Mouse (Mus musculus): ENCODE data around the gene Sf3b3.

Gene Sf3b3

GRCm38 (mm10) chr8:110775721-110776120 lies 70.9 kb downstream of the Sf3b3 start:
- DNase-seq (ENCODE audit: low spot score) = no peak

- DNase-seq (ENCODE audit: low spot score) = no peak
Measured at GRCm38 (mm10) chr8:110775316-110775715, 71.3 kb downstream of the Sf3b3 start.

- DNase-seq (ENCODE audit: low spot score) = no peak
Measured at GRCm38 (mm10) chr8:110774725-110775124, 71.9 kb downstream of the Sf3b3 start.

DNA sequence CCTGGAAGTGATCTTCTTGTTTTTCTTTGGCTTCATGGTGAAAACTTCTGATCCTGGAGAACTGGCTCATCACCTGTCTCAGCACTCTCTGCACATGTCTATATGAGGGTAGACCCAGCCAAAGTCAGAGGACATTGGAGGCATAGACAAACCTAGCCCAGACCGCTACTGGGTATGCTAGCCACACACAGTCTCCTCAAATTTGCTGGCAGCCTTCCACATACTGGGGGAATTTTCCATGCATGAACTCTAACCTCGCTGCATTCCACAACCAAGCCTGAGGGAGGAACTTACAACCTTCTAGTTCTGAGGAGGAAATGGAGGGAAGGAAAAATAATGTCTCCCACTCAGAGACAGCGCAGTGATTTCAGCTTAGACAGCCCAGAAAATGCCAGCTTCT lies 72.5 kb downstream of the Sf3b3 start:
- no peak for DNase-seq (ENCODE audit: low spot score)

GRCm38 (mm10) chr8:110772452-110772851 lies 74.1 kb downstream of the Sf3b3 start:
- DNase-seq (ENCODE audit: low spot score) = no peak

DNA sequence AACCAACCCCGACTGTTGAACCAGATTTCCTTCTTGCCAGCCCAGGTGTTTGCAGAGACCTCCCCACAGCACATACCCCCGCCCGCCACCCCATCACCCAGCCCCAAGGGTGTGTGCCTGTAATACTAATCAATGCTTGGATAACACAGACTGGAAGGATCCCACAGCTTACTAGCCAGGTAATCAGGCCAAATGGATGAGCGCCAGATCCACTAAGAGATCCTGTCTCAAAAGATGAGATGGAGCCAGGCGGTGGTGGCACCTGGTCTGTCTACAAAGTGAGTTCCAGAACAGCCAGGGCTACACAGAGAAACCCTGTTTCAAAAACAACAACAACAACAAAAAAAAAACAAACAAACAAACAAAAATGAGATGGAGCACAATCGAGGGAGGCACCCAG lies 79.3 kb downstream of the Sf3b3 start:
- no peak for DNase-seq (ENCODE audit: low spot score)

DNA sequence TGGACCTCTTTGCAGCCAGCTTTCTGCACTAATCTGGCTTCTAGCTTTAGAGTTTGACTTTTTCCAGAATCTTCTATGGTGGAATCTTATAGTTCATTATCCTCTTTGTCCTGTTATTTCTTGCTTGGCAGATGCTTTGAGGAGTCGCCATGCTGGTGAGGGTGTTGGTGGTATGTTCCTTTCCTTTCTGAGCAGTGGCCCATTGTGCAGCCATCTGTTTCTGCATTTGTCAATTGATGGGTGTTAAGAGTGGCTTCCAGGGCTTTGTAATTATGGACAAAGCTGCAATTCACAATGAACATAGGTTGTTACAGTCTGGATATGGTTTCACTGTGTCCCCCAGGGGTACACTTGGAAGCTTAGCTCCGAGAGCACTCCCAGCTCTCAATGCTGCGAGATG lies 81.9 kb downstream of the Sf3b3 start:
- no peak for DNase-seq (ENCODE audit: low spot score)

DNA sequence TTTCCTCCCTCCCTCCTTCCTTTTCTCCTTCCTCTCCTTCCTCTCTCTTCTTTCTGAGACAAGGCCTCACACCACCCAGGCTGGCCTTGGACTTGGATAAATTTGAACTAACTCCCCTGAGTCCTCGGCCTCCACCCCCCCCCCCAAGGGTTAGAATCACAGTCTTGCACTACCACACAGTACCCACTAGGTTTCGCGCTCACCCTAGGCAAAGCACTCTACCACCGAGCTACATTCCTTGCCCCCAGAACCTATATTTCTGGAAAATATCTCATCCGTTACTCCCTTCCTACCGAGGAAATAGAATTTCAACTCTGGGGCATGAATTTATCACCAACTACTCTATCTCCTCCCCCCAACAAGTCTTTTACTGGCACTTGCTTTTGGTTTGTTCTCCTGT lies 84.6 kb downstream of the Sf3b3 start:
- DNase-seq (ENCODE audit: low spot score) = no peak

DNA sequence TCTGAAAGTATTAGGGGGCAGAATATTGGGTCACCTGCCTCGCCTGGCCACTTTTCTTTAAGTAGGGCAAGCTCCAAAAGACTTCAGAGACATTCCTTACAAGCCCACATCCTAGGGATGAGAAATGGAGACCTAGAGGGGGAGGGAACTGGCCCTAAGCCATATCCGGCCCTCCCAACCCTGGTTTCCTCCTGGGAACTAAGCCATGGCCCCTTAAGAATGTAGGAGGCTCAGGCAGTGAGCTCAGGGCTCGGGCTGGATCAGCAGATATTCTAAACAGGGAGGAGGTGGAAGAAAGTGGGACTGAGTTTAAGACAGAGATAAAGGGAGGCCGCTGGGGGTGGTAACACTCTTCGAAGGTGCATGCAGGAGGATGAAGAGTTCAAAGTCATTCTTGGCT lies 85.4 kb downstream of the Sf3b3 start:
- peak; percentile 52 for DNase-seq (ENCODE audit: low spot score)

- DNase-seq (ENCODE audit: low spot score) = no peak
Measured at GRCm38 (mm10) chr8:110760280-110760940, 86.2 kb downstream of the Sf3b3 start.
